Mouse (Mus musculus) ES-Bruce4 (cell line): ENCODE results near the gene Dennd2a.

Experiments
- CTCF ChIP-seq: IDR thresholded peaks from one replicate; pipeline ENCODE4 v1.8.1; 2011; ENCODE audit warnings: low read depth, low read length
- POLR2A ChIP-seq: IDR thresholded peaks from one replicate; pipeline ENCODE4 v1.8.1; 2011; ENCODE audit warnings: low read length; ENCODE audit not compliant: insufficient read depth

DNA sequence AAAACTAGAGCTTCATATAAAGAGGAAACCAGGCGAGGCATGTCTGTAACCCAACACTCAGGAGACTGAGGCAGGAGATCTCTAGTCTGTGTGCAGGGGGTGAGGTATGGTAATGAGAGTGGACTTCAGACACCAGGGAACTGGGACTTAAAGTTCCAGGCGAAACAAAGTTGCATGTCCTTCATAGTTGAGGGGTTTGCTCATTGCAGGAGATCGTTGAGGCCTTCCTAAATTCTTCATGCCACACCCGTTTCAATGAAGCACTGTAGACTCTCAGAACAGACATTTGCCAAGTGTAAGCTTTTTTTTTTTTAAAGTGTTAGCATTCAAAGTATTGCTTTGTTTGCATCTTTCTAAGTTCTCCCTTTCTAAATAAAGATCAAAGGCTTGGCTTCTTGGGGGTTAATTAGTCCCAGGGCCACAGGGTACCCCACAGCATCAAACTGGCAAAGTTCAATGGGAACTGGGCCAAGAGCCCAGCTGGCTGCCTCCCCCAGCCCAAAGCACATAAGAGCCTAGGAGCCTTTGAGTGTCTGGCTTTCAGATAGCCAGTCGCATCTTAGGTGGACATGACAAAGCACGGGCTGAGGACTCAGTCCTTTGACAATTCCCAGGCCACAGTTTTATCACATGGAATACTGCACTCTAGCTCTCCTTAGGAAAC is 1.7 kb upstream of the Dennd2a start:
- TF ChIP-seq CTCF (no peak), POLR2A (no peak)
